Mouse (Mus musculus) spleen, adult 12 weeks (tissue): ENCODE results near the gene Nectin1.

Experiments
- DNase-seq: peaks from one replicate; pipeline ENCODE4 v3.0.0; 2022; ENCODE audit warnings: low spot score

Nectin1 gene

GRCm38 (mm10) chr9:43741277-43741676, 2.5 kb upstream of the Nectin1 start:
- no peak for DNase-seq

GRCm38 (mm10) chr9:43742066-43742465, 1.7 kb upstream of the Nectin1 start:
- no peak for DNase-seq

- DNase-seq = no peak
Observed at GRCm38 (mm10) chr9:43742902-43743646, 710 bp upstream of the Nectin1 start.

GRCm38 (mm10) chr9:43744138-43744981, 576 bp downstream of the Nectin1 start:
- DNase-seq = no peak

GRCm38 (mm10) chr9:43745051-43745792, 1.4 kb downstream of the Nectin1 start:
- DNase-seq = no peak

GRCm38 (mm10) chr9:43745951-43746703, 2.3 kb downstream of the Nectin1 start:
- no peak for DNase-seq

GRCm38 (mm10) chr9:43747710-43748109, 3.9 kb downstream of the Nectin1 start:
- no peak for DNase-seq

GRCm38 (mm10) chr9:43748519-43748918, 4.7 kb downstream of the Nectin1 start:
- no peak for DNase-seq

GRCm38 (mm10) chr9:43750053-43750452, 6.3 kb downstream of the Nectin1 start:
- DNase-seq = no peak

GRCm38 (mm10) chr9:43751111-43751510, 7.3 kb downstream of the Nectin1 start:
- no peak for DNase-seq

GRCm38 (mm10) chr9:43753481-43753880, 9.7 kb downstream of the Nectin1 start:
- DNase-seq = no peak

- no peak for DNase-seq
Observed at GRCm38 (mm10) chr9:43754083-43754482, 10.3 kb downstream of the Nectin1 start.

- DNase-seq = no peak
Observed at GRCm38 (mm10) chr9:43754768-43755197, 11.0 kb downstream of the Nectin1 start.

- no peak for DNase-seq
Observed at GRCm38 (mm10) chr9:43755464-43755863, 11.7 kb downstream of the Nectin1 start.

GRCm38 (mm10) chr9:43755928-43756327, 12.1 kb downstream of the Nectin1 start:
- DNase-seq = no peak

GRCm38 (mm10) chr9:43757225-43757624, 13.4 kb downstream of the Nectin1 start:
- no peak for DNase-seq

- no peak for DNase-seq
Observed at GRCm38 (mm10) chr9:43757972-43758965, 14.5 kb downstream of the Nectin1 start.

- DNase-seq = no peak
Observed at GRCm38 (mm10) chr9:43760078-43760477, 16.3 kb downstream of the Nectin1 start.

- DNase-seq = no peak
Observed at GRCm38 (mm10) chr9:43761181-43761820, 17.5 kb downstream of the Nectin1 start.

- DNase-seq = no peak
Observed at GRCm38 (mm10) chr9:43761941-43762340, 18.2 kb downstream of the Nectin1 start.
